Mouse (Mus musculus) megakaryocyte-erythroid progenitor cell, adult 5 weeks (primary cell): ENCODE measurements around the gene Gm11487. TPM values are rescaled to one million over a fixed set of nuclear protein-coding genes. Genes with fewer than 3 reads are reported as not detected.

ENCODE experiments used
- polyA plus RNA-seq: library from polyadenylated mRNA; stranded (reverse); fragments of >175 nt; gene quantifications from 2 replicates; pipeline ENCODE4 v1.2.3, GENCODE M21; 2012

Gene Gm11487
- not detected in 2 replicates for polyA plus RNA-seq

DNA sequence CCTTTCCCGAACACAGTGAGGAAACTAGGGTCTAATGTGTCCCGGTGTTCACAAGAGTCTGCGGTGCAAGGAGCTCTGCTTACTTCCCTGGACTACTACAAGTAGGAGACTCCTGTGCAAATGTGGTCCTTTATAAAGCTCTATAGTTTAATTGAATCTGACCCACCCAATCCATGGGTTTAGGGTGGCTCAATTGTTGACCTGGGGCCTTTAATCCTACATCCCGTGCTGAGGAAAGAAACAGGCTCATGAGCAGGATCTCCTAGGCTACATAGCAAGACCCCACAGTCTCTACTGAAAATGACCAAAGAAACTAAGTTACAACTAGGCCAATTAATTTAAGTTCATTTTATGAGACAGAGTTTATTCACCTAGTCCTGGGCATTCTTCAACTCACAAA is at the start of gene Gm11487:
TSS of gene Gm11487 (minus strand) at position 101 of the 400 bp plus-strand sequence.

Other genes with a start within 250 kb of the Gm11487 start
- gene Gm11238, start 202.8 kb upstream of the Gm11487 start, polyA plus RNA-seq: not detected in 2 replicates
- gene Gm11237, start 217.9 kb upstream of the Gm11487 start, polyA plus RNA-seq: not detected in 2 replicates
- gene Gm11236, start 233.0 kb upstream of the Gm11487 start, polyA plus RNA-seq: not detected in 2 replicates